Mouse (Mus musculus) bone marrow, adult 2 months (tissue): ENCODE data around the gene Olfr97.

ENCODE experiments used
- CTCF ChIP-seq: fragments of 200-500 bp; IDR thresholded peaks from 2 replicates; pipeline ENCODE4 v1.5.1; 2011; ENCODE audit warnings: low read length, control low read depth; ENCODE audit not compliant: control insufficient read depth, insufficient read depth
- POLR2A ChIP-seq: fragments of 200-500 bp; IDR thresholded peaks from 2 replicates; pipeline ENCODE4 v1.6.1; 2011; ENCODE audit warnings: low read depth, mild to moderate bottlenecking, control low read depth, low read length, borderline replicate concordance; ENCODE audit not compliant: control insufficient read depth

DNA sequence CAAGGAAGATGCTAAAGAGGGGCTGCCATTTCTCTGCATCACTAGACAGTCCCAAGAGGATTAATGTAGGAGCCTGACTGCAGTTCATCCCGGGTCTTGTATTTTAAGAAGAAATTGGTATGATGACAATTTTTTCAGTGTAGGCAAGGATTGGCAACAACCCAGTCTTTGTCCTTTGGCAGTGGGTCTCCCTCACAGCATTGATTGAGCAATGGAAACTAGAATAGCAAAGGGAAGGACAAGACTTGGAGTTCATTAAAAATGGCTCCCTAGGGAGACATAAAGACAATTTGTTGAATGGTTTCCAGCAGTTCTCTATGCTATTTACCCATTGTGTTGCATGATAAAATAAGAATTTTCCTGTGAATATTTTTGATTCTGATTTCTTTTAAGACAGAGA, 43.2 kb upstream of the Olfr97 start:
- no peak for TF ChIP-seq CTCF
- TF ChIP-seq POLR2A, result no peak
